In the genomic region with DNA sequence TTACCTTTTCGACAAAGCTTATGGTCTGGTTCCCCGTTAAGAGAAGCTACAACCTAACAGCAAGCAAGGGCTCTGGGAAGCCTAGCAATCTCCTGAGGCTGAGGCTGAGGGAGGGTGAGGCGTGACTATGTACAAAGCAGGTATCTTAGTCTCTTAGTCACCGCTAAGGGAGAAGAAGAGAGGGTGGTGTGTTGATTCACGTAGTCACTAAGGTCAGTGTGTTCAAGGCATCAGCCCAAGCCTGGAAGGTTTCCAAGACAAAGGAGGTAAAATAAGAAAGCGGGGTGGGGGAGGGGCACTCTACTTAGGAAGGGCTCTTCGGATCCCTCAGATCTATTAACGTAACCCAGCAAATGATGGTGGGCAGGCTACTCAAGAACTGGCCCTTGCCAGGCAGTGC, we compare ENCODE assay signal across 19 mouse cellular contexts. TPM values are rescaled to one million over a fixed set of nuclear protein-coding genes. Genes with fewer than 3 reads are reported as not detected.
DNase-seq lines count a peak whose midpoint lies in the region; ATAC-seq lines count a peak whose summit lies in the region.
"Had no signal": no experiment of that assay in that cellular context is flagged by ENCODE, and none has a peak within 500 bp of the region (broad histone marks: within the 10 kb centered on the region; RNA-seq: fewer than 3 reads in every experiment).

No protein-coding gene starts in this region.

- H3K4me1 ChIP-seq in hindbrain, embryonic 10.5 days (replicated peaks): peaks cover 9% of the 10 kb centered on the region; the same call in 1 of the 2 replicates
- H3K4me1 ChIP-seq in hindbrain, embryonic 13.5 days (replicated peaks): peaks cover 21% of the 10 kb centered on the region
- peaks cover 15% of the 10 kb centered on the region for H3K4me1 ChIP-seq in midbrain, embryonic 10.5 days
- H3K4me1 ChIP-seq in midbrain, embryonic 15.5 days: peaks cover 16% of the 10 kb centered on the region; the same call in 1 of the 2 replicates

- peak; percentile 9 for DNase-seq in adrenal gland, adult 2 months
- no peak for DNase-seq in adrenal gland, postnatal 4 days (ENCODE audit: low spot score in 2 of 2)
- no peak for DNase-seq in hindbrain, embryonic 10.5 days (ENCODE audit: low spot score)
- no peak for DNase-seq in midbrain, embryonic 10.5 days (ENCODE audit: low spot score)
- peak; percentile 61 for DNase-seq in yolk sac, embryonic 10.5 days (ENCODE audit: low spot score)
- DNase-seq in spleen, adult 12 weeks (ENCODE audit: low spot score): no peak
- DNase-seq: cerebellum, adult 8-10 months; lung, adult 18-20 months; thymus, postnatal 25 days had no signal

- 0 out of 2 replicates have a peak overlapping the region, but pooled peaks have one; percentile 23 for H3K27ac ChIP-seq in hindbrain, embryonic 10.5 days
- no peak overlapping the region for H3K27ac ChIP-seq in hindbrain, embryonic 13.5 days
- H3K27ac ChIP-seq in midbrain, embryonic 10.5 days (replicated peaks): peak overlapping the region; percentile 9; the same call in 1 of the 2 replicates
- no peak overlapping the region for H3K27ac ChIP-seq in midbrain, embryonic 15.5 days
- H3K27ac ChIP-seq: layer of hippocampus, adult 2 months; limb, embryonic 12.5 days; macrophage had no signal

- no peaks in the 10 kb centered on the region for H3K36me3 ChIP-seq in hindbrain, embryonic 10.5 days
- no peaks in the 10 kb centered on the region for H3K36me3 ChIP-seq in hindbrain, embryonic 13.5 days
- H3K36me3 ChIP-seq in midbrain, embryonic 10.5 days: no peaks in the 10 kb centered on the region
- H3K36me3 ChIP-seq in midbrain, embryonic 15.5 days (replicated peaks): no peaks in the 10 kb centered on the region

- ATAC-seq in hindbrain, embryonic 13.5 days (ENCODE audit: low FRiP score): no peak
- no peak for ATAC-seq in midbrain, embryonic 15.5 days (replicated peaks)
- ATAC-seq: midbrain, embryonic 16.5 days had no signal

- no peak overlapping the region for H3K4me3 ChIP-seq in hindbrain, embryonic 10.5 days
- H3K4me3 ChIP-seq in hindbrain, embryonic 13.5 days: no peak overlapping the region
- H3K4me3 ChIP-seq in midbrain, embryonic 10.5 days: no peak overlapping the region
- H3K4me3 ChIP-seq in midbrain, embryonic 15.5 days: no peak overlapping the region
- H3K4me3 ChIP-seq: layer of hippocampus, adult 2 months; limb, embryonic 12.5 days had no signal

- no peak overlapping the region for H3K4me2 ChIP-seq in hindbrain, embryonic 13.5 days
- H3K4me2 ChIP-seq in midbrain, embryonic 15.5 days: no peak overlapping the region
- H3K4me2 ChIP-seq: limb, embryonic 12.5 days had no signal

- WGBS in hindbrain, embryonic 10.5 days: 72% methylated on average over 8 of the region's 8 CpGs
- 70% methylated on average over 8 of the region's 8 CpGs for WGBS in hindbrain, embryonic 13.5 days
- WGBS in midbrain, embryonic 10.5 days: 76% methylated on average over 8 of the region's 8 CpGs
- 67% methylated on average over 8 of the region's 8 CpGs for WGBS in midbrain, embryonic 15.5 days

- no peaks in the 10 kb centered on the region for H3K9me3 ChIP-seq in hindbrain, embryonic 10.5 days
- H3K9me3 ChIP-seq in hindbrain, embryonic 13.5 days: no peaks in the 10 kb centered on the region
- no peaks in the 10 kb centered on the region for H3K9me3 ChIP-seq in midbrain, embryonic 10.5 days (replicated peaks)
- no peaks in the 10 kb centered on the region for H3K9me3 ChIP-seq in midbrain, embryonic 15.5 days
- H3K9me3 ChIP-seq: limb, embryonic 12.5 days had no signal

- H3K27me3 ChIP-seq in hindbrain, embryonic 10.5 days (ENCODE audit: insufficient read depth, poor library complexity, severe bottlenecking): no peaks in the 10 kb centered on the region
- H3K27me3 ChIP-seq in hindbrain, embryonic 13.5 days: no peaks in the 10 kb centered on the region
- H3K27me3 ChIP-seq in midbrain, embryonic 10.5 days (ENCODE audit: low read depth, poor library complexity, severe bottlenecking): no peaks in the 10 kb centered on the region
- H3K27me3 ChIP-seq in midbrain, embryonic 15.5 days (replicated peaks): no peaks in the 10 kb centered on the region
- H3K27me3 ChIP-seq: CH12.LX; limb, embryonic 12.5 days had no signal

- H3K9ac ChIP-seq in hindbrain, embryonic 13.5 days: no peak overlapping the region
- H3K9ac ChIP-seq in midbrain, embryonic 15.5 days: no peak overlapping the region
- H3K9ac ChIP-seq: limb, embryonic 12.5 days had no signal

RNA-seq across cellular contexts. Expression of a gene that starts 9.5 kb away (rescaled TPM):
- total RNA-seq in adrenal gland, adult 2 months (2021): 10 to 100 TPM in 1 of 2 experiments, 1 to 10 TPM in 1; 5.3 to 10.6 TPM
- 6.5 and 7.4 TPM in 2 replicates for polyA plus RNA-seq in adrenal gland, adult 2 months (2012; rRNA removed)
- total RNA-seq in adrenal gland, postnatal 4 days (2021): 10 to 100 TPM; 10.6 to 12.0 TPM
- polyA plus RNA-seq in hindbrain, embryonic 10.5 days (2016; fragmentation: Nextera tagmentation; extraction: Ambion mirVana): 7.4 and 11.0 TPM in 2 replicates
- polyA plus RNA-seq in hindbrain, embryonic 13.5 days (2015; fragmentation: Nextera tagmentation; extraction: Ambion mirVana): 4.7 and 5.6 TPM in 2 replicates
- 11.5 and 12.0 TPM in 2 replicates for polyA plus RNA-seq in midbrain, embryonic 10.5 days (2016; fragmentation: Nextera tagmentation; extraction: Ambion mirVana)
- polyA plus RNA-seq in midbrain, embryonic 15.5 days (2015; fragmentation: Nextera tagmentation; extraction: Ambion mirVana): 4.1 and 4.6 TPM in 2 replicates

RNA-seq across cellular contexts. Expression of a gene that starts 28.9 kb away (rescaled TPM):
- total RNA-seq in adrenal gland, adult 2 months (2021): 10 to 100 TPM in 1 of 2 experiments, 1 to 10 TPM in 1; 9.3 to 16.7 TPM
- polyA plus RNA-seq in adrenal gland, adult 2 months (2012; rRNA removed): 8.8 and 9.4 TPM in 2 replicates
- total RNA-seq in adrenal gland, postnatal 4 days (2021): 10 to 100 TPM; 16.4 to 16.8 TPM
- polyA plus RNA-seq in hindbrain, embryonic 10.5 days (2016; fragmentation: Nextera tagmentation; extraction: Ambion mirVana): 15.1 and 17.3 TPM in 2 replicates
- 12.3 and 13.4 TPM in 2 replicates for polyA plus RNA-seq in hindbrain, embryonic 13.5 days (2015; fragmentation: Nextera tagmentation; extraction: Ambion mirVana)
- 16.3 and 17.2 TPM in 2 replicates for polyA plus RNA-seq in midbrain, embryonic 10.5 days (2016; fragmentation: Nextera tagmentation; extraction: Ambion mirVana)
- 12.1 and 13.9 TPM in 2 replicates for polyA plus RNA-seq in midbrain, embryonic 15.5 days (2015; fragmentation: Nextera tagmentation; extraction: Ambion mirVana)

RNA-seq across cellular contexts. Expression of a gene that starts 30.4 kb away (rescaled TPM):
- under 1 TPM in 1 of 2 experiments, not detected in 1; 0.24 TPM for total RNA-seq in adrenal gland, adult 2 months (2021)
- polyA plus RNA-seq in adrenal gland, adult 2 months (2012; rRNA removed): 0.24 and 0.44 TPM in 2 replicates
- under 1 TPM; 0.23 to 0.25 TPM for total RNA-seq in adrenal gland, postnatal 4 days (2021)
- polyA plus RNA-seq in hindbrain, embryonic 10.5 days (2016; fragmentation: Nextera tagmentation; extraction: Ambion mirVana): 0.19 and 0.31 TPM in 2 replicates
- 0.71 and 0.80 TPM in 2 replicates for polyA plus RNA-seq in hindbrain, embryonic 13.5 days (2015; fragmentation: Nextera tagmentation; extraction: Ambion mirVana)
- 0.28 and 0.34 TPM in 2 replicates for polyA plus RNA-seq in midbrain, embryonic 10.5 days (2016; fragmentation: Nextera tagmentation; extraction: Ambion mirVana)
- polyA plus RNA-seq in midbrain, embryonic 15.5 days (2015; fragmentation: Nextera tagmentation; extraction: Ambion mirVana): 0.78 and 1.2 TPM in 2 replicates
- total RNA-seq: gastrocnemius, postnatal 4 days; layer of hippocampus, adult 2 months; left cerebral cortex, adult 8-10 months had no signal
- polyA plus RNA-seq: cortical plate, adult 2 months; macrophage had no signal

RNA-seq across cellular contexts. Expression of a gene that starts 46.7 kb away (rescaled TPM):
- total RNA-seq in adrenal gland, adult 2 months (2021): 10 to 100 TPM; 16.6 to 17.0 TPM
- polyA plus RNA-seq in adrenal gland, adult 2 months (2012; rRNA removed): 33.1 and 34.4 TPM in 2 replicates
- total RNA-seq in adrenal gland, postnatal 4 days (2021): 10 to 100 TPM; 30.7 to 33.4 TPM
- 37.0 and 41.3 TPM in 2 replicates for polyA plus RNA-seq in hindbrain, embryonic 10.5 days (2016; fragmentation: Nextera tagmentation; extraction: Ambion mirVana)
- 27.3 and 35.3 TPM in 2 replicates for polyA plus RNA-seq in hindbrain, embryonic 13.5 days (2015; fragmentation: Nextera tagmentation; extraction: Ambion mirVana)
- 40.3 and 40.4 TPM in 2 replicates for polyA plus RNA-seq in midbrain, embryonic 10.5 days (2016; fragmentation: Nextera tagmentation; extraction: Ambion mirVana)
- 33.8 and 36.8 TPM in 2 replicates for polyA plus RNA-seq in midbrain, embryonic 15.5 days (2015; fragmentation: Nextera tagmentation; extraction: Ambion mirVana)

RNA-seq across cellular contexts. Expression of a gene that starts 48.8 kb away (rescaled TPM):
- 10 to 100 TPM in 1 of 2 experiments, 1 to 10 TPM in 1; 5.2 to 14.3 TPM for total RNA-seq in adrenal gland, adult 2 months (2021)
- polyA plus RNA-seq in adrenal gland, adult 2 months (2012; rRNA removed): 4.6 and 5.7 TPM in 2 replicates
- 10 to 100 TPM; 14.9 to 15.5 TPM for total RNA-seq in adrenal gland, postnatal 4 days (2021)
- polyA plus RNA-seq in hindbrain, embryonic 10.5 days (2016; fragmentation: Nextera tagmentation; extraction: Ambion mirVana): 0.22 and 0.60 TPM in 2 replicates
- polyA plus RNA-seq in hindbrain, embryonic 13.5 days (2015; fragmentation: Nextera tagmentation; extraction: Ambion mirVana): 1.2 and 1.3 TPM in 2 replicates
- polyA plus RNA-seq in midbrain, embryonic 10.5 days (2016; fragmentation: Nextera tagmentation; extraction: Ambion mirVana): 0.26 and 0.30 TPM in 2 replicates
- polyA plus RNA-seq in midbrain, embryonic 15.5 days (2015; fragmentation: Nextera tagmentation; extraction: Ambion mirVana): 1.3 and 2.0 TPM in 2 replicates
- polyA plus RNA-seq: macrophage had no signal

Comparison
In these comparisons a context has a peak if more than half of its experiments do, and no peak if none do; other contexts are left out.
1. DNase-seq: peak in adrenal gland, adult 2 months (single experiment) and yolk sac, embryonic 10.5 days (single experiment); none in adrenal gland, postnatal 4 days (0 of 2), hindbrain, embryonic 10.5 days (single experiment), midbrain, embryonic 10.5 days (single experiment) and spleen, adult 12 weeks (single experiment).
2. H3K27ac ChIP-seq: peak in hindbrain, embryonic 10.5 days (single experiment) and midbrain, embryonic 10.5 days (single experiment); none in hindbrain, embryonic 13.5 days (single experiment) and midbrain, embryonic 15.5 days (single experiment).